Mouse (Mus musculus): Measurements from ENCODE around the gene Gtf2a1l.
A peak's percentile ranks its signal among the peaks of the same experiment; 100 is the strongest.

Gtf2a1l gene

GRCm38 (mm10) chr17:88658510-88658909, 9.9 kb upstream of the Gtf2a1l start:
- DNase-seq, result no peak

- no peak for DNase-seq
Observed at GRCm38 (mm10) chr17:88666076-88666475, 2.4 kb upstream of the Gtf2a1l start.

- no peak for DNase-seq
Observed at GRCm38 (mm10) chr17:88669921-88670320, 1.5 kb downstream of the Gtf2a1l start.

GRCm38 (mm10) chr17:88670800-88671199, 2.3 kb downstream of the Gtf2a1l start:
- no peak for DNase-seq

GRCm38 (mm10) chr17:88675310-88676309, 7.2 kb downstream of the Gtf2a1l start:
- DNase-seq, result no peak

GRCm38 (mm10) chr17:88688226-88688625, 19.8 kb downstream of the Gtf2a1l start:
- no peak for DNase-seq

GRCm38 (mm10) chr17:88696656-88697333, 28.3 kb downstream of the Gtf2a1l start:
- DNase-seq, result no peak

- DNase-seq, result no peak
Observed at GRCm38 (mm10) chr17:88700901-88701300, 32.4 kb downstream of the Gtf2a1l start.

GRCm38 (mm10) chr17:88702345-88702744, 33.9 kb downstream of the Gtf2a1l start:
- DNase-seq, result no peak

- no peak for DNase-seq
Observed at GRCm38 (mm10) chr17:88703112-88703511, 34.7 kb downstream of the Gtf2a1l start.

GRCm38 (mm10) chr17:88706231-88706649, 37.8 kb downstream of the Gtf2a1l start:
- no peak for DNase-seq

- DNase-seq, result no peak
Observed at GRCm38 (mm10) chr17:88749646-88750045, 81.2 kb downstream of the Gtf2a1l start.

- peak; percentile 6 for DNase-seq
Observed at GRCm38 (mm10) chr17:88752827-88753471, 84.5 kb downstream of the Gtf2a1l start.

- no peak for DNase-seq
Observed at GRCm38 (mm10) chr17:88753472-88753857, 85.0 kb downstream of the Gtf2a1l start.

GRCm38 (mm10) chr17:88755776-88756175, 87.3 kb downstream of the Gtf2a1l start:
- DNase-seq, result no peak

- no peak for DNase-seq
Observed at GRCm38 (mm10) chr17:88758003-88758437, 89.6 kb downstream of the Gtf2a1l start.

GRCm38 (mm10) chr17:88763396-88764135, 95.1 kb downstream of the Gtf2a1l start:
- no peak for DNase-seq

- no peak for DNase-seq
Observed at GRCm38 (mm10) chr17:88764136-88764485, 95.7 kb downstream of the Gtf2a1l start.
